Mouse (Mus musculus) left cerebral cortex, adult 8-10 months (tissue): ENCODE data around the gene Sbno1. TPM values are rescaled to one million over a fixed set of nuclear protein-coding genes. Genes with fewer than 3 reads are reported as not detected.
A peak's percentile ranks its signal among the peaks of the same experiment; 100 is the strongest.
"Not testable (repeated sequence)": the region's sequence is repeated elsewhere in the genome, so short reads cannot be mapped to it uniquely, and the experiment has no call there.

Experiments
- DNase-seq, 2 experiments: peaks; one replicate each; pipeline ENCODE4 v3.0.0; 2022; ENCODE audit warnings: low spot score in 2 of 2
- total RNA-seq, 4 experiments: library from RNA; stranded (reverse); gene quantifications; 2 replicates each; pipeline ENCODE4 v1.2.4; 2022

Sbno1 gene
- 100 to 1,000 TPM; 137 to 172 (median 153) TPM for total RNA-seq

DNA sequence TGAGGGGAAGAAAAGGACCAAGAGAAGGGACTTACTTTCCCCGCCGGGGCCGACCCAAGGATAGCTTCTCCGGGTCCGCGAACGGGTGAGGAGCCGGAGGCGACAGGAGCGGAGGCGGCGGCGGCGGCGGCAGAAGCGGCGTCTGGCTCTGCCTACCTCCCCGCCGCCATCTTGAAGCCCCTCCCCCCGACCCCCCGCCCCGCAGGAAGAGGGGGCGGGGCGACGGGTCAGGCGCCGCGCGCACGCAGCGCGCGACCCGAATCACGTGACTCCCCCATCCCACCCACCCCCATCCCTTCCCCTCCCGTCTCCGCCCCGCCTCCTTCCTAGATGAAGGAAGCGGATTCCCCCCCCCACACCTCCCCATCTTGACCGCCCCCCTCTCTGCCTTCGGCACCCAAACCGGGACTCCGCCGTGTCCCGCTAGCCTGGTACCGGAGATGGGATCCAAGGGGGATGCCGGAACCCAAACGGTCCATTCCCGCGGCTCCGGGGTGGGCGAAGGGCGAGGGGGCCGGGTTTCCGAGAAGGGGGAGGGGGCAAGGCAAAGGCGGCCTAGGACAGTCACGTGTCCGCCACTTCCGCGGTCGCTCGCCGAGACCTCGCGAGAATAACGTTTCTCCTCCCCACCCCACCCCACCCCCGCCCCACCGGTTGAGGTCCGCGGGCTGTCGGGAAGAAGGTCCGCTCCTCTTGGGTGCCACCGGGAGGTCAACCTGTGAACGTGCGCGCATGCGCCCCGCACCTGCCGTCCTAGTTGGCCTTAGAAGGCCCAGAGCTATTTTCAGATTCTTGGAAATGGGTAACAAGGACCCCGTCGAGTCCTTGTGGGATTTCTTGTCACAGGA lies at the start of gene Sbno1:
TSS of gene Sbno1 (minus strand) at position 590 of the 848 bp plus-strand sequence.
- peak; percentile 83 to 93 for DNase-seq

- DNase-seq: no peak
Observed at GRCm38 (mm10) chr5:124470591-124471171, 44.9 kb upstream of the Sbno1 start.

DNA sequence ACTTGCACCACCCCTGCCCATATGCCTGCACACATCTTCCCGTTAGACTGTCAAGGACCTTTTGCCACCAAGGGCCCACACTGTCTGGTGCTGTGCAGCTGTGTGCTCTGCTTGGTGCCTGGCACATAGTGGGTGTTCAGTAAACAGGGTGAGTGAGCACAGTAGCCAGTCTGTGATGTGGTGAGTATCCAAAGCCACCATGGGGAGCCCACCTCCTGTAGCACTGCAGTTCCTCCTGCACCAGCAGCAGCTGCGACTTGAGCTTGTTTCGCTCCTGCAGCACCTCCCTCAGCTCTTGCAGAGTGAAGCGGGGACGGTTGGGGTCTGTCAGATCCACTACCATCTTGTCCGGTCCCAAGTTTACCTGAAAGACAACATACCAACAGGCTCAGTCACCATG lies 43.7 kb upstream of the Sbno1 start:
- DNase-seq: no peak

- DNase-seq: peak in 1 of 2 experiments; percentile 75
Observed at GRCm38 (mm10) chr5:124468365-124468764, 42.6 kb upstream of the Sbno1 start.

GRCm38 (mm10) chr5:124467766-124468165 lies 42.0 kb upstream of the Sbno1 start:
- DNase-seq: no peak

DNA sequence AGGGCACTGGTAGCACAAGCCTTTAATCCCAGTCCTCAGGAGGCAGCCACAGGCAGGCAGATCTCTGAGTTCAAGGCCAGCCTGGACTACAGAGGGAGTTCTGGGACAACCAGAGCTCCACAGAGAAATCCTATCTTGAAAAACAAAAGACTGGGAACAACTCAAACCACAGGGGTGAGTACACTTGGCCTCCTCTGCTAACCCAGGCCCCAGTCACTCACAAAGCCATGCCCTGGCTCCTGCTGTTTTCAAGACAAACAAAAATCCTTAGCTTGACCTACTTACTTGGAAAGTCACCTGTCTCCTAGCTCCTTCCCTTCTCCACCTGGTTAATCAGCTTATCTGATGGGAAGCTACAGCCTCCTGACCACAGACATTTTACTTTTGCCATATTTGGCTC lies 39.1 kb upstream of the Sbno1 start:
- DNase-seq: no peak

DNA sequence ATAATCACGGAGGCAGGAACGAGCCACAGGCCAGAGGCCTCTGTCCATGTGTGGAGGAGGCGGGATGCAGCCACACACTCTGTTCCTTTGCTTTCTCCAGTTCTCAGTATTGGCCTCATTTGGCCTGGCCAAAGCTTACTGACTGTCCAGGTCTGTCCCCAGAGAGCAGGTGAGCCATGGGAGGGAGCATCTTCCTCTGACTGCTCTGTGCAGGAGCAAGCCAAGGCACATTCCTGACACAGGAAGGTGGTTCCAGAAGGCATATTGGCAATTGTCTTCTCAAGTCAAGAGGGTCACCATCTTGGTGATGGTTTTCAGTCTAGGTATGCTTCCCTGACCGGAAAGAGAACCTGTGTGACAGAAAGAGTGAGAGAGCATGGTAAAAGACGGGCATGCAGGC lies 37.7 kb upstream of the Sbno1 start:
- no peak for DNase-seq

- no peak for DNase-seq
Observed at GRCm38 (mm10) chr5:124462297-124463025, 36.7 kb upstream of the Sbno1 start.

DNA sequence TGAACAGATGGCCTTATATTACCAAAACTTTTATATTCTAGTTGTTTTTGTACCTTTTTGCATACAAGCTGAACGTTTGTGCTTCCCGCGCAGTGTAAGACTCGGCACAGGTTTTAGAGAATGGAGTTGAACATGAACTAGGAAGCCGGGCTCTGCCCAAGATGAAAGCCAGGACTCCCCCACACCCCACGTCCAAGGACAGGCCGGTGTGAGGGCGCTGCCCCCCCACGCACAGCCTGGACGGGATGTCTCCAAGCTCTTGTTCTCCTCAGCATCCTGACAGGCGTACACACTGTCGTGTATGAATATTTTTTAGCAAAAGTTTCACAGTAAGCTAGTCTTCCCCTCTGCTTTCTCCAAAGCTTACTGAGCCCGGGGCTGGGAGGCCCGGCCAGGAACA lies 35.1 kb upstream of the Sbno1 start:
- DNase-seq: not testable (repeated sequence)

DNA sequence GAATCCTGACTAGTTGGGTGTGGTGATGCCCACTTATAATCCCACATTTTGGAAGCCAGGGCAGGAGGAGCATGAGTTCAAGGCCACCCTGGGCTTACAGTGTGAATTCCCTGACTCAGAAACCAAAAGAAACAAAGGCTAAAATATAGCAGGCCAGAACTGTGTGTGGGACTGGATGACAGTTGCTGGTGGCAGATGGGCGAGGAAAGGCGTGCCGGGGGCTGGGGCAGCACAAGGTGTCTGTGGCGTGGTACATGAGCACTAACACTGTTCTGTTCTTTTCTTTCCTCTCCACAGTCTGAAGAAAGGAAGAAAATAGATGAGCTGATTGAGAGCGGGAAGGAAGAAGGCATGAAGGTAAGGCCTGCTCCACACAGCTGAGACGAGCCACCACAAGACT lies 31.0 kb upstream of the Sbno1 start:
- no peak for DNase-seq

DNA sequence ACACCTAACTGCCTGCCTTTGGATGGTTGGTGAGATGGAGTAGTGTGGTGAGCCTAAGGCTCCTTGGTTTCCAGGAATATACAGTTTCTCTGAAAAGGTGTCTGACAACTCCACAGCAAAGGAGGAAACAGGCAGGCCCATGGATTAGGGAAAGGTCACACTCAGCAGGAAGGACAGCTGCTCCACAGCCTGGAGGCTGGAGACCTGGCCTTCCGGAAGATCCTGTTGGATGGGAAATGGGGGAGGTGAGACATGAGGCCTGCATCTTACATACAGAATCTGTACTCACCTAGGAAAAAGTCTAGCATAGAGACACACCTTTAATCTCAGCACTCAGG lies 28.2 kb upstream of the Sbno1 start:
- no peak for DNase-seq

DNA sequence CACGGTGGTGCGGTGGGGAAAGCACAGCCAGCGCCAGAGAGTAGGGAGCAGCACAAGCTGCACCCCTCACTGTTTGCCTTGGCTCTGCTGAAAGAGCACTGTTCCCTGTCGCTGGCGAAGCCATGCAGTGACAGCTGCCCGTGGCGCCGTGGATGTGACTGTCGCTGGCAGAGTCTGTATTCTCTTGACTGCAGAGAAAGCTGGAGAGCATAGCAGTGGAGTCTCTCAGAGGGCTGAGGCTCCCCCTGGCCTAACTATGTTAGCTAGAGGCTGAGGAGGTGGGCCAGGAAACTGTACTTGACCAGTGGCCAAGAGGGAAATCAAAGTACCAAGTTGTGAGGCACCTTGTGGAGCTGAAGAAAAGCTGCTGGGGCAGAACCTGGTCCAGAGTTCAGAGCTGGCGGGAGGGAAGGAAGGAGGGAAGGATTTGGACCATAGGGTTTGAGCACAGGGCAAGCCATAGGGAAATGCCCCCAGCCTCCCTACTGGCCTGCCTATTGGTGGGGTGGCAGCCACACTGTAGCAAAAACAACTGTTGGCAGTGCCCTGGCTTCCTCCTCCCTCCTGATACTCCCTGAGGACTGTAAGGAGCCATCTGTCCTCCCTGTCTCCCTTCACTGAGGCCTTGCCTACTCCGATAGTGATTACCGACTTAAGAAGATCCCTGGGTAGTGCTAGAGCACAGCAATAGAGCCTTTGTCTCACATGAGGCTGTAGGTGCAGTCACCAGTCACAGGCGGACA lies 27.7 kb upstream of the Sbno1 start:
- no peak for DNase-seq

DNA sequence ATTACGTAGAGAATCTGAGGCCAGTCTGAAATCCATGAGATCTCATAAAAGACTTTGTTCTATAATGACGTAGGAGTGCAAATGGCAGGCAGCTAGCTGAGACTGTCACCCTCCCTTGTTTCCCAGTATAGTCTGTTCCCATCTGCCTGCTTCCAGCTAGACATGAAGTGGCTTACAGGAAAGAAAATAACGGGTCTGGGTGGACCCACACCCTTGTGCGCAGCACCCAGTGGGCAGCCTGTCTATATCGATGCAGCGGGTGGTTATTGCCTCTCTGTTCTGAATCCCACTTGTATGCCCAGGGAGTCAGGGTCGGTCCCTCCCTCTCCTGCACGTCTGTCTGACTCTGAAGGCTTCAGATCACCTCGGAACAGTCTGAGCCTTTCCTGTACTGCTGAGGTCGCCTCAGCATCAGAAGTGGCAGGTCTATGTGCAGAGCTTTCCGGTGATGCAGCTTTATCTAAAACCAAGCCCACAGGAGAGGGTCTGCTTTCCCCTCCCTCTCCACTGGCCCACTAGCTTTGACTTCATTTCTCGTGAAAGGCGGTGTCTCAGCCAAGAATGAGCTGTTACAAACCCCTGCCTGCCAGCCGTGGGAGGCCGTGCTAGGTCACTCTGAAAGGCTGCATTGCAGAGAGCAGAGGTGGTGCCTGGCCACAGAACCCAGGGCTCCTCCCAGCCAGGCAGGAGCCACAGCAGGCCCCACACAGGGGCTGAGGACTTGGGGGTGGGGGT lies 26.9 kb upstream of the Sbno1 start:
- no peak for DNase-seq

DNA sequence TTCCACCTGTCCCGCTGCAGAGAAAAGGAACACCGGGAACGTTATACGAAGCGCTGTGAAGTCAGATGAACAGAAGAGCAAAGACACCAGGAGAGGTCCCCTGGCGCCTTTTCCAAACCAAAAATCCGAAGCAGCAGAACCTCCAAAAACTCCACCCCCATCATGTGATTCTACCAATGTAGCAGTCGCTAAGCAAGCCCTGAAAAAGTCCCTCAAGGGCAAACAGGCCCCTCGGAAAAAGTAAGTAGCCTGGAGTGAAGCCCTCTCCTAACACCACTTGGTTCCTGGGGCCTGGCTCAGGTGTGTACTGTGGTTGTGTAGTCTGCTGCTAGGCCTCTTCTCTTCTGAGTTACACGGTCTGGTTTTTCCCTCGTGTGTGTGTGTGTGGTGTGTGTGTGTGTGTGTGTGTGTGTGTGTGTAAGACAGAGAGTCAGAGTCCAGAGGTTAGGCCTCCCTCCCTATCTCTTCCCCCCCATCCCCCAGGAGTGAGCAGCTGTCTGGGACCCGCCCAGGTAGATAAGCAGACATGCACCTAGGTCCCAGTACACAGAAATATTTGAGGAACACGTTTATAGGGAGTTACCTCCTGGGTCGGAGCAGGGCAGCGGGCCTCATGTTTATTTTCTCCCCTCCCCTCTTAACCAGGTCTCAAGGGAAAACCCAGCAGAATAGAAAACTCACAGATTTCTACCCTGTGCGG lies 25.0 kb upstream of the Sbno1 start:
- no peak for DNase-seq

GRCm38 (mm10) chr5:124450051-124450450 lies 24.2 kb upstream of the Sbno1 start:
- DNase-seq: no peak

DNA sequence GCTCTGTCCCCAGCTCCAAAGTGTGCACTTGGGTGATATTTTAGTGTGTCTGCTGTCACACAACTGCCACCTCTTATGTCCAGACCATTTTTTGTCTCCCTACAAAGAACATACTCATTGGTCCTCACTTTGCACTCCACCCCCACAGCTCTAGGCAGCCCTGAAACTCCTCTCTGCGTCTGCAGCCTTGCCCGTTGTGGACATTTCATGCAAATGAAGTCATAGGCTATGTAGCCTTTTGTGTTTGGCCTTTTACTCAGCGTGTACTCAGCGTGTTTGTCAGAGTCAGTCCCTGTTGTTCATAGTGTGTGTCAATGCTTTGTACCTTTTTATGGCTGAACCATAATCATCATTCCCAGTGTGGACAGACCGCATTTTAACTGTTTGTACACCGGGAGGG lies 23.7 kb upstream of the Sbno1 start:
- DNase-seq: no peak

DNA sequence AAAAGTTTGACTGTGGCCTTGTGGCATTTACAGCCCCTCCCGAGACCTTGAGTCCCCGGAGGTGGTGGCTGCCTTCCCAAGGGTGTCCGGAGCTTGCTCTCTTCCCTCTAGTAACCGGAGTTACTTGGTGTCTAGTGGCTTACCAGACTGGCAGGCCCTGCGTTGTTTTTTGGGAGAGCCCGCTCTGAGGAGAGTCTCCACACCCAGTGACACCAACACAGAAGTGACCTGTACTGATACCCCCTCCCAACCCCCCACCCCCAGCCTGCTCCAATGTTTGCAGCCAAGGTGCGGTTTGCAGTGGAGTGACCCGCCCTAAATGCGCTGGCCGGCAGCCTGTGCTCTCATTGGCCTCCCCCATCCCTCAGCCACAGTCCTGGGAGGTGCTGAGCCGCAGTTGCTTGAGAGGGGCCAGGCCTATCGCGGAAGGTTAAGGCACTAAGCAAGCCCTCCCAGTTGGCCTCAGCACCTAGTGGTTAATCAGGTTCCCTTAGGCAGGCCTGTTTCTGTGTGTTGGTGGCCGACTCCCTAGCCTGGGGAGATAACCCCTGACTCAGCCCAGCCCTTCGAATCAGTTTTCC lies 20.6 kb upstream of the Sbno1 start:
- DNase-seq: no peak

- DNase-seq: no peak
Observed at GRCm38 (mm10) chr5:124445621-124446293, 20.0 kb upstream of the Sbno1 start.
